Mouse (Mus musculus) megakaryocyte, embryonic 14.5 days (primary cell): ENCODE results near the gene E2f3.

ENCODE experiments used
- FLI1 ChIP-seq: IDR thresholded peaks from 2 replicates; pipeline ENCODE4 v1.6.1; 2012; ENCODE audit warnings: low read length, inconsistent platforms, mixed read lengths
- GATA1 ChIP-seq: IDR thresholded peaks from 3 replicates; pipeline ENCODE4 v1.6.1; 2012; ENCODE audit warnings: mixed read lengths, low read length, inconsistent platforms, borderline replicate concordance

DNA sequence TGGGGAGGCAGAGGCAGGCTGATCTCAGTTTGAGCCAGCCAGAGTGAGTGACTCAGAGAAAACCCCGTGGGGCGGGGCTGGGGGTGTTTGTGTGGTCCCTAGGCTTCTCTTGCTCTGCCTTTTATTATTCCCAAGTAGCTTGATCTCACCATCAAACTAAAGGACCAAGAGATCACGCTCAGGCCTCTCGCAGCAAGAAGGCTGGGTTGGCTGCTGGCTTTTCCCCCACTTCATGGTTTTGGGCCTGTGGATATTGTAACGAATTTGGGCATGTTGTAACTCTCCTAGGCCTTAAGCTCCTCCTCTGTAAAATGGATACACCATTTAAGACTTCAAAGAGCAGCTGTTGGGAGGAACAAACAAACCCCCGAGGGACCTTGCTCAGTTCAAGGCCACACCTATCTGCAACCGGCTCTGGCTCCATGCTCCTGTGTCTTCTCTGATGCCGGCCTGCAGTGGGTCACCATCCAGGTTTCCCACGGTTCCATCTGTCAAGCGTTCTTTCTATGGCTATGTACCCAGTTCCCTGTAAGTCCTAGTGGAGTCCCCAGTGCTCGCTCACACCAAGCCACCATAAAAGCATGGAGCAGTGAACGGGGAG is 28.9 kb downstream of the E2f3 start:
- TF ChIP-seq GATA1 (no peak), FLI1 (no peak)
